Mouse (Mus musculus) kidney, adult 2 months (tissue): Measurements from ENCODE around the gene Lbx1. TPM values are rescaled to one million over a fixed set of nuclear protein-coding genes. Genes with fewer than 3 reads are reported as not detected.

Experiments used
- DNase-seq: peaks from one replicate; pipeline ENCODE4 v3.0.0; 2021
- H3K27ac ChIP-seq: fragments of 200-500 bp; 2 replicates; pipeline ENCODE4 v1.5.1; 2012; ENCODE audit warnings: low read depth, low read length, control low read depth, inconsistent platforms; ENCODE audit not compliant: insufficient read depth
- H3K27me3 ChIP-seq: fragments of 200-500 bp; replicated peaks from 2 replicates; pipeline ENCODE4 v1.6.1; 2012; ENCODE audit warnings: mild to moderate bottlenecking, moderate library complexity, low read length, inconsistent platforms; ENCODE audit not compliant: control insufficient read depth, insufficient read depth
- H3K36me3 ChIP-seq: fragments of 200-500 bp; 2 replicates; pipeline ENCODE4 v1.6.1; 2012; ENCODE audit warnings: mild to moderate bottlenecking, moderate library complexity, low read length, inconsistent platforms; ENCODE audit not compliant: control insufficient read depth, insufficient read depth
- H3K4me1 ChIP-seq: fragments of 200-500 bp; 2 replicates; pipeline ENCODE4 v1.6.1; 2011; ENCODE audit warnings: low read length; ENCODE audit not compliant: control insufficient read depth, insufficient read depth
- H3K4me3 ChIP-seq: fragments of 200-500 bp; 2 replicates; pipeline ENCODE4 v1.5.1; 2011; ENCODE audit warnings: mild to moderate bottlenecking, low read depth, low read length, control low read depth; ENCODE audit not compliant: insufficient read depth
- CTCF ChIP-seq: fragments of 200-500 bp; conservative IDR thresholded peaks from 2 replicates; pipeline ENCODE4 v1.5.1; 2011; ENCODE audit warnings: low read depth, mild to moderate bottlenecking, control low read depth, low read length, moderate library complexity, mixed read lengths; ENCODE audit not compliant: insufficient read depth, insufficient read length
- POLR2A ChIP-seq: fragments of 200-500 bp; IDR thresholded peaks from one replicate; pipeline ENCODE4 v1.6.1; 2011; ENCODE audit warnings: low read depth, low read length, control low read depth
- WGBS: fragments of 180-500 bp; shearing (Covaris S2); methylation state at CpG from one replicate; pipeline ENCODE4 v1.1.7; 2018; 5-methylcytosine and 5-hydroxymethylcytosine counted together
- polyA plus RNA-seq: library from polyadenylated mRNA; depleted of rRNA; stranded (reverse); fragments of >200 nt; gene quantifications from 2 replicates; pipeline ENCODE4 v1.2.3, GENCODE M21; 2012

Lbx1 gene
- polyA plus RNA-seq, 1 experiment = 0.06 TPM

DNA sequence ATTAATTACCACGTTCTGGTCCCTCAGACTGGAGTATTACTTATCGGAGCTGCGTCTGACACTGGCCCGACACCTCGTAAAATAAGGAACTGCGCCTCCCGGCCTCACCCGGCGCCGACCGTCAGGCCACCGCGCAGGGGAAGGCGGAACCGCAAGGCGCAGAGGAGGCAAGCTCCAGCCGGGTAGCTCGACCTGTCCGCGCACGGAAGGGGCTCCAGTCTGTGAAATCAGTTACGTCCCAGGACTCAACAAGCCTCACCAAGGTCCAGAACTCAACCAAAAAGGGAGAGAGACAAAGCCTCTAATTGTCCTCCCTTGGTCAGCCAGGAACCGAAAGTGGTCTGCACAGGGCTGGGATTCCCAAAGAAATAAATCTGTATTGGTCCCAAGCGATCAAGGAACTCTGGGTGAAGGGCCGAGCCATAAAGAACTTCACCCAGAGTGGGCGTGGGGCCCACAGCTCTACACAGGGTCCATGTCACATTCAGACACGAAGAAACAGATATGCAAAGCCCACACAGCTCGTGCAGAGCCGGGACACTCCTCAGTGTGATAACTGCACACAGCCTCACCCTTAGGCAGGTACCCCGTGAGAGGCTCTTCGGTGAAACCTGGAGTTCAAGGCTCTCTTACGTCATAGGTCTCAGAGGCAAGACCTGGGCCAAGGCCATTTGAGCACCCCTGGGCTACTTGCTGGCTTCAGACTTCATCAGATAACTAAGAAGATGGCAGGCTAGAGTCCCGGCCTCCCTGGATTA is 6.1 kb downstream of the Lbx1 start:
- Histone ChIP-seq H3K27me3 (peaks cover 31% of the 10 kb centered on the region), H3K36me3 (no peaks in the 10 kb centered on the region), H3K27ac (no peak overlapping the region), H3K4me3 (peak overlapping the region; percentile 10; the same call in 1 of the 2 replicates), H3K4me1 (no peaks in the 10 kb centered on the region)
- TF ChIP-seq POLR2A (no peak), CTCF (no peak)
- WGBS = 3% methylated on average over 33 of the region's 33 CpGs
- peak; percentile 15 for DNase-seq

DNA sequence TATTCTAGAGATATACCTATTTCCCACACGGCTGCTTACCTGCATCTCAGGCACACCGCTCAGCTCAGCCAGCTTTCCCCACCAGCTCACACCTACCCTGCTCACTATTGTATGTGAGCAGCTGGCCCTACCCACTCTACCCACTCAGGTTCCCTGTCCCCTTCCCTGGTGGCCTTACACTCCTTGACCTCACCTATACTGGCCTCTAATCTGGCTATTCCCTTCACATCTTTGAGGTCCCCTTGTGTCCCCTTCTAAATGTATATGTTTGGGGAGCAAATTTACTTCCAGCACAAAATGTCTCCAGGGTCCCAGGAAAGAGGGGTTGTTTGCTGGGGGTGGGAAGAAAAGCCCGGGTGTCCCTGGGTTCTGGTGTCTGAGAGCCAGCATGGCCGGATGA is 6.8 kb downstream of the Lbx1 start:
- H3K27me3 ChIP-seq = peaks cover 26% of the 10 kb centered on the region
- no peaks in the 10 kb centered on the region for H3K4me1 ChIP-seq
- 12% methylated on average over 4 of the region's 4 CpGs for WGBS
- no peak overlapping the region for H3K4me3 ChIP-seq
- no peak overlapping the region for H3K27ac ChIP-seq
- no peak for TF ChIP-seq CTCF
- no peaks in the 10 kb centered on the region for H3K36me3 ChIP-seq
- no peak for DNase-seq

DNA sequence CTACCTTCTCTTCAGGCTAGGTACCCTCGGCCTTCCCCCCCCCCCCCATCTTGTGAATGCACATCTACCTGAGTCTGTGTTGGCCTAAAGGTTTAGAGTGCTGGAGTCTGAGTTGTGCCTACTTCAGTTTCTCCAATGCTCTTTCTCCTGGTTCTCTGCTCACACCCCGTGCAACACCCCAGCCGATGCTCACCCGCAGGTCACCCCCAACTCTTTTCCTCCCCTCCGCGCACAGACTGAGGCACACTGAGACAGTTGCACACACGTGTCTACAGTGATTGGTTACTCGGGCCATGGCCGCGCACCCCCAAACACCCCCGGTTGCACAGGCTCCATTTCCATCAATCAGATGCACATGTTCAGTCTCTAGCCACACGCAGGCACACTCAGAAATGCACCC is 7.5 kb downstream of the Lbx1 start:
- 6% methylated on average over 11 of the region's 12 CpGs for WGBS
- peaks cover 20% of the 10 kb centered on the region for H3K27me3 ChIP-seq
- H3K27ac ChIP-seq = no peak overlapping the region
- DNase-seq = no peak
- TF ChIP-seq POLR2A = no peak
- no peak for TF ChIP-seq CTCF
- H3K36me3 ChIP-seq = no peaks in the 10 kb centered on the region
- H3K4me1 ChIP-seq = no peaks in the 10 kb centered on the region
- no peak overlapping the region for H3K4me3 ChIP-seq

DNA sequence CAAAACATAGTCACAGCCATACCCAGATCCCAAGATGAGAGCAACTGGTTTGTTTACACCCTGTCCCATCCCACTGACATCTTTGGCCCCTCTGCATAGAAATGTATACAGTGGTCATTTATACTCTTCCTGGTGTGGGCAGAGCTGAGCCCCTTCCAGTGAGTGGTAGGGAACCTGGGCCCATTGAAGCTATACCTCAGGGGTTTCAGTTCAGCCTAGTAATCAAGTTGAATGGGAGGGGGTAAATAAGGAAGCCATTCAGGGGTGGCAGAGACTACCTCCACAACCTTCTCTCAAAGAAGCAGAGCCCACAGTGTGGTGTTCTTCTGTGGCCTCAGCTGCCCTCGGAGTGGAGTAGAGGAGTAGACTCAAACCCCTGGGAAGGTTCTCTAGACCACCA is 7.9 kb downstream of the Lbx1 start:
- no peak overlapping the region for H3K4me3 ChIP-seq
- DNase-seq = no peak
- no peaks in the 10 kb centered on the region for H3K4me1 ChIP-seq
- no peaks in the 10 kb centered on the region for H3K36me3 ChIP-seq
- WGBS = 6% methylated on average over 1 of the region's 1 CpGs
- TF ChIP-seq POLR2A = no peak
- no peak for TF ChIP-seq CTCF
- peaks cover 17% of the 10 kb centered on the region for H3K27me3 ChIP-seq
- no peak overlapping the region for H3K27ac ChIP-seq

DNA sequence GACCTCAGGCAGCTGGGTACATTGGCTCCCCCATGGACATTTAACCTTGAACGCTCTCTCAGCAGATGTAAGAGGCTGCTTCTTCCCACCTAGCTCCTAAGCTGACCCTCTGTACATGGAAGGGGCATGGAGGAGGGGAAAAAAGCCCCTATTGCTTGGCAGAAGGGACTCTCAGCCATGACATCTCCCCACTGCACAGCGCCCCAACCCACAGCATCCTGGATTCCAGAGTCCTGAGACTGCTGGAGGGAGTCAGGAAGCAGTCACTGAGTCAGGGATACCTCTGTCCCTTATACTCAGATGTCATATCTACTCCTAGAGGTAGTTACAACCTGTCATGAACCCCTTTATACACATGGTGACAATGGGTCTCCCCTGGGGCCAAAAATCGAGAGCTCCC is 8.6 kb downstream of the Lbx1 start:
- no peak overlapping the region for H3K27ac ChIP-seq
- no peak for TF ChIP-seq CTCF
- no peak for TF ChIP-seq POLR2A
- WGBS = 6% methylated on average over 3 of the region's 3 CpGs

DNA sequence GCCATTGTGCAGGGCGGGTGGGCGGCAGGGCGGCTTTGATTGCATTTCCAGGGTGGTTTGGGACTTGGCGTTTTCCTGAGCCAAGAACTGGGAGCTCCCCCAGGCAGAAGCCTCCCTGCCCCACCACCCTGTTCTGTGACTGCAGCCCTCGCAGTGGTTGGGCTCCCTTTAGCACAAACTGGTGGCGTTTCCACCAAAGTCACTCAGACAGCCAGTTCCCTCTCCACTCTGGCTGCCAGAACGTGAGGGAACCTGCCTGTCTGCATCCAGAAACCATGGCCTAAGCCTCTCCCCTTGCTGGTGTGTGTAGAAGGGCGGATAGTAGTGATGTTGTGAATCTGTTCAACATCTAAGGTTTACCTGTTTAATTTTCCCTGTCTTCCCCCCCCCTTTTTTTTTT is 9.4 kb downstream of the Lbx1 start:
- Histone ChIP-seq H3K27me3 (peaks cover 10% of the 10 kb centered on the region), H3K4me3 (no peak overlapping the region), H3K4me1 (no peaks in the 10 kb centered on the region), H3K27ac (no peak overlapping the region), H3K36me3 (no peaks in the 10 kb centered on the region)
- DNase-seq = no peak
- no peak for TF ChIP-seq POLR2A
- no peak for TF ChIP-seq CTCF
- WGBS = 12% methylated on average over 8 of the region's 8 CpGs

More for the DNA sequence above, 8.6 kb downstream of the Lbx1 start:
- Histone ChIP-seq H3K27me3 (peaks cover 14% of the 10 kb centered on the region), H3K36me3 (no peaks in the 10 kb centered on the region), H3K4me3 (no peak overlapping the region), H3K4me1 (no peaks in the 10 kb centered on the region)
- DNase-seq = no peak

DNA sequence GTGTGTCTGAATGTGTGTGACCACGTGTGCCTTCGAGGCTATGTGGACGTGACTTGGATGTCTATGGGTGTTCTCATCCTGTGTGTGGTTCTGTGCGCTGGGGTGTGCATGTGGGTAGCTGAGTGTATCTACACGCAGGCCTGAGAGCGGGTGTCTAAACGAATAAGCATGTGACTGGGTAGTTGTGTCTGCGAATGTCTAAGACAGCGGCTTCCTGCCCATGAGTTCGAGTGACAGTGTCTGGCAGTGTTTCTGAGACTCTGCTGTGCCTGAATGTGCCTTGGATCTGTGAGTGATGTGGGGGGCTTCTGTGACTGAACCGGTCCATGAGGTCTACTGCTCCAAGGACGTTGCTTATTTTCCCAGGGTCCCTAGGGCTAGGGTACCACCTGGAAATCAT is 10.5 kb downstream of the Lbx1 start:
- no peak overlapping the region for H3K27ac ChIP-seq
- TF ChIP-seq POLR2A = no peak
- TF ChIP-seq CTCF = no peak
- no peak overlapping the region for H3K4me3 ChIP-seq
- H3K4me1 ChIP-seq = no peaks in the 10 kb centered on the region
- H3K36me3 ChIP-seq = no peaks in the 10 kb centered on the region
- no peak for DNase-seq
- WGBS = 4% methylated on average over 12 of the region's 12 CpGs
- H3K27me3 ChIP-seq = peaks cover 4% of the 10 kb centered on the region

DNA sequence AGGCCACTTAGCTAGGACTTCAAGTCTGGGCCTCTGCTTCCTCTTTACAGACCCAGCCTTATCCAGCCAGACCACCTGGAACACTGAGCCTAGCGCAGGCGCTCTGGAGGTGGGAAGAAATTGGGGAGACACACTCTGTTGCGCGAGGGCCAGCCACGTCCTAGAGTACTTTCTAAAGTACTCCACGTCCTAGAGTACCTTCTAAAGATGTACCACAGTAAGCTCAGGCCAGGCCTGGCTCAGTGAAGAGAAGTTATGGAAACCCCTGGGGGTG is 11.4 kb downstream of the Lbx1 start:
- H3K36me3 ChIP-seq = no peaks in the 10 kb centered on the region
- H3K4me3 ChIP-seq = no peak overlapping the region
- H3K27me3 ChIP-seq = peaks cover 4% of the 10 kb centered on the region
- TF ChIP-seq POLR2A = no peak
- TF ChIP-seq CTCF = no peak
- WGBS = 9% methylated on average over 6 of the region's 6 CpGs
- DNase-seq = no peak
- H3K4me1 ChIP-seq = no peaks in the 10 kb centered on the region
- no peak overlapping the region for H3K27ac ChIP-seq
